Mouse (Mus musculus) naive thymus-derived CD4-positive, alpha-beta T cell, adult 2 months (primary cell): ENCODE measurements around the gene Fam69a.
"Not testable (repeated sequence)": the region's sequence is repeated elsewhere in the genome, so short reads cannot be mapped to it uniquely, and the experiment has no call there.

Experiments
- DNase-seq: peaks from one replicate; pipeline ENCODE4 v3.0.0-alpha.2; 2011; ENCODE audit warnings: low read depth

Fam69a gene

DNA sequence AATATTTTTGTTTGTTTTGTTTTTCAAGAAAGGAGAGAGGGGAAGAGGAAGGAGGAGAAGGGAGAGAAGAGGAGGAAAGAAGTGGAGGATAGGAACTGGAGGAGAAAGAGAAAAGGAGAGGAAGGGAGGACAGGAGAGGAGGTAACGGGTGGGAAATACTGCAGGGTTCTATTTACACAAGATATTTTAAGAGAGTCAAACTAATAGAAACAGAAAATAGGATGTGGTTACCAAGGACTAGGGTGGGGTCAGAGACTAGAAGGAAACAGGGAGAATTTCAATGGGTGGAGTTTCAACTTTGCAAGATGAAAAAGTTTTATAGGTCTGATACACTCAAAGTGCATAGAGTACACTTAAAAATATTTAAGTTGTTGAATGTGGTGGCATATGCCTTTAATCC lies 7.0 kb downstream of the Fam69a start:
- DNase-seq: no peak

DNA sequence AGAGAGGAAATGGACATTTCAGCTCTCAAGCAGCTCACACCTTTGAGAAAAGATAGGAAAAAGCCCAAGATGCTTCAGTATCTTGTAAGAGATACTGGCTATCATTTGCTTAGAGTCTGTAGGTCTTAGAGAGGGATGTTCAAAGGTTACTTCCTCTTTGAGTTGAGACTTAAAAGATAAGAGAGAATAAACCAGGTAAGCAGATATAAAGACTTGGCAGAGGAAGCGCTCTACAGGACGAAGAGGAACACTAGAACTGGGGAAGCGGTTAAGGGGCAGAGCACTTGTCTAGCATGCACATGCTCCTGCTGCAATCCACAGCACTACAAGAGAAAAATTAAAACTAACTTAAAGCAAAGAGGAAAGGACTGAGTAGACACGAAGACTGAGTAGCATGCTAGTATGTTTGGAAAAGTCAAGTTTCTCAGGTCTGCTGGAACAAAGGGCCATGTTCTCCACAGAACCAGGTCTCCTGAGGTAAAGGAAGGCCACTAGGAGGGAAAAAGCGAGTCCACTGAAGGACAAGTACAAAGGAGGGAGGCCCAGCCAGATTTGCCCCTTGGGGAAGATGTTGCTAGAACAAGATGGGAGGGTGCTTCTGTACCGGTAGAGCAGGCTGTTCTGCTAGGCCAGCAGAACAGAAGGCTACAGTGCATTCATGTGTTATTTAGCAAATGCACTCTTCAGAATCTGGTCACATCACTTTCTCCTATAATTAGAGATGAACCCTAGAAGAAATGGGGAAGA lies 8.4 kb downstream of the Fam69a start:
- peak; percentile 77 for DNase-seq

DNA sequence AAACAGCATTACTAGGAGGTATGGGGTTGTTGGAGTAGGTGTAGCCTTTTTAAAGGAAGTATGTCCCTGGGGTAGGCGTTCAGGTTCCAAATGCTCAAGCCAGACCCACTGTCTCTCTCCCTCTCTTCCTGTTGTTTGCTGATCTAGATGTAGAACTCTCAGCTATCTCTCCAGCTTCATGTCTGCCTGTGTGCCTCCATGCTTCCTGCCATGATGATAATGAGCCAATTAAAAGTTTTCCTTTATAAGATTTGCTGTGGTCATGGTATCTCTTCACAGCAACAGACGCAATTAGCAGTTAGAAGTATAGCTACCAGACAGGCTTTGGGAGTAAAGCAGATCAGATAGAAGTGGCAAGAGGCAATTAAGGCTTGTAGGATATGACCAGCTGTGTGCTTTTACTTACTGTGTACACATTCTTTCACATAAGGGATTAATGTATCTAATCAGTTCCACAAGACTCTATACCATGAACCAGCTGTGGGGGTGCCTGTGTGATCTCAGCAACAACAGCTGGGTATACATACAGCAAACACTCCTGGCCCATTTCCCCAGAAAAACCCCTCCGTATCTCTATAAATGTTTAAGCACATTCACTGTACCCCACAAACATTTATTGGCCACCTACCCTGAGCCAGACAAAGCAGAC lies 9.1 kb downstream of the Fam69a start:
- peak; percentile 52 for DNase-seq

DNA sequence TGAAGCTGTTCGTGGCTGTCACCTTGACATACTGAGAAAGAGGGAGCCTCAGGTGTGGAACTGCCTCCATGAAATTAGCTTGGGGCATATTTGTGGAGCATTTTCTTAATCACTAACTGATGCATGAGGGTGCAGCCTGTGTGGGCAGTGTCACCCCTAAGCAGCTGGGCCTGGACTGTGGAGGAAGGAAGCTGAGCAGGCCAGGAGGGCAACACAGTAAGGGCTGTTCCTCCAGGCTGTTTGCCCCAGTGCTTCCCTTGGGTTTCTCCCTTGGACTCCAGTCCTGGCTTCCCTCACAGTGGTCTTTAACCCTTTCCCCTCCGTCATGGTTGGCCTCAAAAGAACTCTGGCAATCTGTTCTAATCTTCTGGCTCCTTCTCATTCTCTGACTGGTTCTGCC lies 13.6 kb downstream of the Fam69a start:
- DNase-seq: no peak

DNA sequence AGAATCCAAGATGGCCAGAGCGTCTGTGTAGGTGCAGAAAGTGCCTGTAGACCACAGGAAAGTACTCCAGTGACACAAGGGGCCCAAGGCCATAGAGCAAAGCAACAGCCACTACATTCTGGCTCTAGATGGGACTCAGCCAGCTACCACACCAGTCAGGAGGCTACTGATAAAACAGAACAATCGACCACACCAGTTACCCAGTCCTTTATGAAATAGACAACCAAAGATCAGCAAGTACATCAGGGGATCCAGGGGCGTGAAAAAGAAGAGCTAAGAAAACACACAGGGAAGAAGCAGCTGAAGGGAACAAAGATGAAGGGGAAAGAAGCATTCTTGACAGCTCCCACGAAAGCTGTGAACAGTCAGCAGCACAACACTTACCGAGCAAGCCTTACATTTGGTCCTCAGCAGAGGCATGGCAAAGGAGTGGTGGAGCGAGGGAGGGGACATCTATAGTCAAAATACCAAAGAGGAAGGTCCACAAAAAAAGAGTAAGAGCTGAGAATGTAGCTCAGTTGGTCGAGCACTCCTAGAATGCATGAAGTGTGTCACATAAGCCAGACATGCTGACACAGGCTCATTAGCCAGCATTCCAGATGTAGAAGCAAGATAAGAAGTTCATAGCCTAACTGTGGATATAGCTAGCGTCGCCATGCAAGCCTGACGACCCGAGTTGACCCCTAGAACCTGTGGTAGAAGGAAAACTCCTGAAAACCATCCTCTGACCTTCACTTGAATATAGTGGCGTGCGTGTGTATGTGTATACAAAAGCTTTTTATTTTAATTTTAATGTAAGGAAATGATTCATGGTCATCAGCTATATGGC lies 14.2 kb downstream of the Fam69a start:
- DNase-seq: no peak

DNA sequence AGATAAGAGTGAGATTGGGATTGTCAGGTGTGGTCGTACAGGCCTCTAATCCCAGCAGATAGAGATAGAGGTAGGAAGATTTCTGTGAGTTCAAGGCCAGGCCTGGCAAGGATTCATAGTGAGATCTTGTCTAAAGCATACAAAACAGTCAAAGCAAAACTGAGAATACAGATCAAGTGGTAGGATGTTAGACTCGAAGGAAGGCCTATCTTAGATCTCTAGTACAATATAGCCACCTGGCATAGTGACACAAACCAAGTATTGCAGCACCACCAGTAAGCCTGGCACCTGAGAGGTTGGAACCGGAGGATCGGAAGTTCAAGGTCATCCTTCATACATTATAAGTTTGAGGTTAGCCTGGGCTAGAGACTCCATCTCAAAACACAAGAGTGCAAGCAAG lies 15.8 kb downstream of the Fam69a start:
- peak; percentile 13 for DNase-seq

DNA sequence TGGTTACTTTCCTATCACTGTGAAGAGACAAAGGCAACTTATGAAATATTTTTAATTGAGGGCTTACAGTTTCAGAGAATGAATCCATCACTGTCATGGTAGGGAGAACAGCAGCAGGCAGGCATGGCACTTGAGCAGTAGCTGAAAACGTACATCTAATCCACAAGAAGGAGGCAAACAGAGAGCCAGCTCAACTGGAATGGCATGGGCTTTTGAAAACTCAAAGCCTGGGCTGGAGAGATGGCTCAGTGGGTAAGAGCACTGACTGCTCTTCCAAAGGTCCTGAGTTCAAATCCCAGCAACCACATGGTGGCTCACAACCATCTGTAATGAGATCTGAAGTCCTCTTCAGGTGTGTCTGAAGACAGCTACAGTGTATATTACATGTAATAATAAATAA lies 17.1 kb downstream of the Fam69a start:
- DNase-seq: not testable (repeated sequence)

DNA sequence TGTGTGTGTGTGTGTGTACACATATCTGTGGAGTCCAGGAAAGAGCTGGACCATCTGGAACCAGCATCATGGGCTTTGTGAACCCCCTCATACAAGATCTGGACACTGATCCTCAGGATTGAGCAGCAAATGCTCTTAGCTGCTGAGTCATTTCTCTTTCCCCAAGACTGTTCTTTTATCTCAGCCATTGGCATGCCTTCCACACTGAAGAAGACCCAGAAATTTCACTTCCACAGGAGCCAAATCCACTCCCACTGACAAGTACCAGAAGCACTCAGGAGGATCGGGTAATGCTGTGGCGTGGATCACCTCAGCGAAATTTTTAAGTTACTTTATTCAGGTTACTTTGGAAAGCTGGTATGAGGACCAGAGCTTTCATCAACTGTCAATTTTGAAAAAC lies 18.8 kb downstream of the Fam69a start:
- no peak for DNase-seq

DNA sequence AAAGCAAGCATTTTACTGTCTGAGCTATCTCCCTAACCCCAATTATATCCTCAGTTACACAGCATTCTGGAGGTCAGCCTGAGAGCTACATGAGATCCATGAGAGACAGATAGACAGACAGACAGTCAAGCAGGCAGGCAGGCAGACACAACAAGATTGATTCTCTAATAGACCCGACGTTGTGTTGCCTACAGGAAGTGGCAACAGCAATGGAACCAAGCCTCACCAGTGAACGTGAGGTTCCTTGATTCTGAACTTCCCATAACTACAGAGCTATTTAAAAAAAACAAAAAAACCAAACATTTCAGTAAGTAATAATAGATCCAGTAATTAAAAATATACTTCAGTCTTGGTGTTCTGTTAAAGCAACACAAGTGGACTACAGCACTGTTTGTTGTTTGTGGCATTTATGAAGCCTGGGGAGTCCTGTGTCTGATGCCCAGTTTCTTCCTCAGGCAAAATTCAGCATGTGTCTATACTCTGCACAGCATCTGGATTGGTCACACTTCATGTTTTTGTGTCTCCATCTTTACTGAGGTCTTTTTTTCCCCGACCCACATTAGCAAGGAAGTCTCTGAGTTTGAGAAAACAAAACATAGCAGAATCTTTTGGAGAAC lies 19.9 kb downstream of the Fam69a start:
- DNase-seq: peak; percentile 63

DNA sequence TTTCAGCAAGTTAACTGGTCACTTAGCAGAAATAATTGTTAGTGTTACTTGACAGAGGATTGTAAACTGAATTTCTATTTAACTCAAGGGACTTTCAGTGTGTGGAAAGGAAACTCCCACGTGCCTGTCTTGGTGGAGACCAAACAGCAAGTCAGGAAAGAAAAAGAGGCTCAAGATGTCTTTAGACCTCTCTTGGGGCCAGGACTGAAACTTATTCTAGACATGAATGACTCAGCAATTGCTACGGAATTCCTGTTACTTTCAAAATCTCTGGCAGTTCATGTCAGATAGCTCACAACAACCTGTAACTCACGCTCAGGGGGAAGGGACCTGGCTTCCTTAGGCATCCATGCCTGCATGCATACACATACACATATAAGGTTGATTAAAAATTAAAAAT lies 20.7 kb downstream of the Fam69a start:
- DNase-seq: no peak

DNA sequence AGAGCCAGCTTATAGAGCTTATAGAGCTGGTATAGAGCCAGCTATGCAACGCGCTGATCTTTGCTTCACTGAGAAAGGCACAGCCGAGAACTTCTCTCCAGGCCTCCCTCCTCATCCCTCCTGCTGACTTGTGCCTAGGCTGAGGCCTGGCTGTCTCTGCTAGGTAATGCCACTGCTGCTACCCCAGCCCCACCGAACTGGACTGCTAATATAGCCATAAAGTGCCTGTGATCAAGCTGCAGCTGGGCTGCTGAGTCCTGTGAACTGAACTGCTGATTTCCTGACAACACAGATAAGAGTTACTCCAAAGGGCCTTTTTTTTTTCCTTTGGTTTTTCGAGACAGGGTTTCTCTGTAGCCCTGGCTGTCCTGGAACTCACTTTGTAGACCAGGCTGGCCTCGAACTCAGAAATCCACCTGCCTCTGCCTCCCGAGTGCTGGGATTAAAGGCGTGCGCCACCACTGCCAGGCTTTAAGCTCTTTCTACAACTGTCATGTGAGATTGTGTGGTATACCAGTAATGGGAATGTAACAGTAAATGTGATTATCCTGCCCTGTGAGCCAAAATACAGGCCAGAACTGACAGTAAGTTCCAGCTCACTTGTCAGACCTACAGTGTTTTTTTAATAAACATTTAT lies 21.4 kb downstream of the Fam69a start:
- DNase-seq: no peak

DNA sequence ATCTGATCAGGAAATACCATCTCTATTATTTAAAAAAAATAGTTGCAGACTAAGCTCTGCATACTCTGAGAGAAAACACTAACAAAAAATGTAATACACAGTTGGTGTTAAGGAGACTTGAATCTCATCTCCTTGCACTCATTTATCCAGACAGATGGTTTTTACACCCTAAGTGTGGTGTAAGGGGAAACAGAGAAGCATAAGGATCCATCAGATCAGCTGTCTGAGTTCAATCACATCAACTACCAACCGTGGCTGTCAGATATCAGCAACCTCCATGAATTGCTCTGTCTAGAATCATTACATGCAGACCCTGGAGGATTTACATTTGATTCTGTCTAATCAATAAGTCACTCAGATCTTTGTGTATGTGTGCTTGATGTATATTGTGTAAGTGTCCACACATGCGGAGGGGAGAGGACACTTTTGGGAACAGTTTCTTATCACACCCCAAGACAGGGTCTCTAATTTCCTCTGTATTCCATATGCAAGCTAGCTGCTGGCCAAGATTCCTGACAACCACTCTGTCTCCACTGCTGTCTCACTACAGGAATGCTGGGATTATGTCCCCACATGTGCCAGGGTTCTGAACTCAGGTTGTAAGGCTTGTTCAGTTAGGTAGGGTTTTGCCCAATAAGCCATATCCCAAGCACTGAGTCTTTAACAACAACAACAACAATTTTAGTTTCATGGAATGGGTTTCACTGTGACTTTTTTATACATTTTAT lies 22.7 kb downstream of the Fam69a start:
- DNase-seq: no peak

DNA sequence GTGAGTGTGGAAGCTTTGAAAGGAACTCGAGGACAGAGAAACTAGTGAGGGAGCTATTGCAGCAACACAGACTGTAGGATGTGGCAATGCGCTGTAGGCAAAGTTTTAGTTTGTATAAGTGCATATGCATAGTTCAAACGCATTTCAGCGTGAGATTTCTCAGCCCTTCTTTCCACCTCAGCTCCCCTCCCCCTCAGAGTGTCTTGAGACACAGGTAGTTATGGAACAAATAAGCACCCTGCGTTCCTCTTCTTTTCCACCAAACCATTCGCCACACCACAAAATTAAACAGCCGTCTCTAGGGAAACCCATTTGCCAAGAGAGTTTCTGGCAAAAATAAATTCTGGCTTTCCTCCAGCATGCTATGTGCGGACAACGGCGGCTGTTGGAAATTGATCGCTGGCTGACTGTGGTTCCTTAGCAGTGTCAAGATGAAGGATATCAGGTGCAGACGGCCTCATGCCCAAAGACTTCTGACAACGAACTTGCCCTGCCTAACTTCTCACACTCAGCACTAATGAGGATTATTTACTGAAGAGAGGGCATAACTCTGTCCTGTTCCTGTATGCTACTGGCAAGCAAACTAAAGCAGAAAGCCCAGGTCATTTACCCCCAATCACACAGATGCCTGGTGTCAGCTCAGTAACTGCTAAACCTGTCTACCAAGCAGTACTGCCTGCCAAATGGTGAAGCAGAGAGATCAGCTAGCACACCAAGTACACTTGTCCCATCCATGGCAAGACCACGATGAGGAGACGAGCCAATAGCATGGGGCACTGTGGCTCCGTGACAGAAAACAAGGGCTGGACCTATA lies 25.2 kb downstream of the Fam69a start:
- DNase-seq: peak; percentile 81

DNA sequence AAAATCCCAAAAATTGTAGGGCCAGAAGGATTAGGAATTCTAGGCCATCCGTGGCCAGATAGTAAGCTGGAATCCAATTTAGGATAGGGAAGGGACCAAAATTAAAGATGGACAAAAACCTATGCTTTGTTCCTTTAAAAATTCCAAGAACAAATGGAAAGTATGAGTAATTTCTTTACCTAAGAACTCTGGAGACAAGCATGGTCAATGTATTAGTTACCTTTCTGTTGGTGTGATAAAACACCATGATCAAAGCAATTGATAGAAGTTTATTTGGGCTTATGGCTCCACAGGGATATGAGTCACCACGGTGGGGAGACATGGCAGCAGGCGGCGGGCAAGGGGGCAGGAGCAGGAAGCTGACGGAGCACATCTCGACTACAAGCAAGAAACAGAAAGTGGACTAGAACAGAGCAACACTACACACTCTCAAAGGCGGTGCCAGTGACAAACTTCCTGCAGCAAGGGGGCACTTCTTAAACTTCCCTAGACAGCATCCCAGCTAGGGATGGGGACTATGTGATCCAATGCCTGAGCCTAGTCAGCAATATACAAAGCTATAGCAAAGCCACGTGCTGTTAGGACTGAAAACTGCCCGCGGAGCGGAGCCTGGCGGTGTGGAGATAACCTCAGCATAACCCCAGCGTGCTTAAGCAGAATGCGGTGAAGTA lies 26.2 kb downstream of the Fam69a start:
- peak; percentile 80 for DNase-seq

DNA sequence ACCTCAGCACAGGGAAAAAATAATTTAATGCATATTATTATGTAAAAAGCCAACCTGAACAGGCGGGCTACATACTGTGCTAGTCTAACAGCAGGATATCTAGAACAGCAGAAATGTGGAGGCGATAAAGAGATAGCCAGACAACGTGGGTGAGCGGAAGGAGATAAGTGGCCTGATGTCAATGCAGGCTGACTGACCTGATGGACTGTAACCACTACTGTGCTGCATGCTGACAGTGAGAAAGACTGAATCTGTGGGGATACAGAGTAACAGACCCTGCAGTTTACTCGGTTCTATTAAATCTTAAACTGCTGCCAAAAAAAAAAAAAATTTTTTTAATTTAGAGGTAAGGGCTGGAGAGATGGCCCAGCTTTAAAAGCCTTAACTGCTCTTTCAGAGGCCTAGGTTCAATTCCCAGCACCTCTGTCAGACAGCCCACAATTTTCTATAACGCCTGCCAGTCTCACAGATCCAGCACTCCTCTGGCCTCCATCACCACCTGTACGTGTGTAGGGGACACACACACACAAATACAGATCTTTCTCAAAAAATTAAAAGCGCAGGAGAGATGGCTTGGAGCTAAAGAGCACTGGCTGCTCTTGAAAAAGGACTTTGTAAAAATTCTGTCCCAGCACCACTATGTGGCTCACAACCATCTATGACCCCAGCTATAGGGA lies 27.1 kb downstream of the Fam69a start:
- DNase-seq: no peak

DNA sequence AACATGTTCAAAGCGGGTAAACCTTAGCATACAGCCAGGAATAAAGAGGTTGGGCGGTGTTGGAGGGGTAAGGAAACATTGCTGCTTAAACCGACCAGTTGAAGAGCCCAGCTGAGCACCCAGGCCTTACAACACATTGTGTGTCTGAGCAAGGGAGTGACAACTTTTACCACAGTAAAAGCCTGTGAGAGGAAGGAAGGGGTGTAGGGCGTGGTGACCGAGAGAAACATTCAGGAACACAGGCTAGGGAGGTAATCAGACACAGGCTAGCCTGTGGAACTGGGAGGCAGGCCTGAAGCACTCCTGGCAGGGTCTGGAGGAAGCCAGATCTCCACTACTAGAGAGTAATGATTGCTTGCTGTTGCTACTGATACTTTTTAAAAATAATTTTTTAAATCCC lies 36.2 kb downstream of the Fam69a start:
- peak; percentile 57 for DNase-seq

DNA sequence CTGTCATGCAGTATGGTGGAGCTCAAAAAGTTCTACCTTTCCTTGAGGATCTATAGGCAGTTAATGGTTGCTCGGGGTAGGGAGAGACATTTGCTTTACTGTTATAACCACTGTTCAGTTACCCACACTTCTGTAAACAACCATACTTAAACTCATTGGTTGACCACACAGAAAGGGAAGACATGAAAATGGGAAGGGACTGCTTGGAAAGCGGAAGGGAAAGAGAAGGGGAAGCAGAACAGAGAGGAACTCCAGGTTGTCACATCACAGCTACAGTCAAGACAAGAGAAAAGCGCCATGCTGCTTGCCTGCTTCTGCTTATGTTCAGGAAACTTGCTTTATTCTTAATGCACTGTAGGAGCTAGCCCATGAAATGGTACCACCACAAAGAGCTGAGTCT lies 37.3 kb downstream of the Fam69a start:
- peak; percentile 48 for DNase-seq

DNA sequence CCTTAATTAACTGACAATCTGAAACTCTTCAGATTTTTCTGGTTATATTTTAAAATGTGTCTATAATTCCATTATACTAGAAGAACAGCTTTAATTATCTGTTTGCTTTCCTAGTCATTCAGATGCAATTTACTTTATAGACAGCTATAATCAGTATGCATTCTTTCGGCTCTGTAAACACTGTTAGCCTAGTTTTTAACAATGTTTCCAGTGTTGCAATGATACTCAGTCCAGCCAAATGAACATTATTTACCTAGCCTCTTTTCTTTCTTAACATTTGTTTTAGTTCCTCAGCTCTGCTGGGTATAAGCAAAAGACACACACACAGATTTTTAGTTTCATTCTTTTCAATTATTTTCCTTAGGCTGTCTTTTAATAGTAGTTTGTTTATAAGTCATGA lies 38.0 kb downstream of the Fam69a start:
- no peak for DNase-seq

DNA sequence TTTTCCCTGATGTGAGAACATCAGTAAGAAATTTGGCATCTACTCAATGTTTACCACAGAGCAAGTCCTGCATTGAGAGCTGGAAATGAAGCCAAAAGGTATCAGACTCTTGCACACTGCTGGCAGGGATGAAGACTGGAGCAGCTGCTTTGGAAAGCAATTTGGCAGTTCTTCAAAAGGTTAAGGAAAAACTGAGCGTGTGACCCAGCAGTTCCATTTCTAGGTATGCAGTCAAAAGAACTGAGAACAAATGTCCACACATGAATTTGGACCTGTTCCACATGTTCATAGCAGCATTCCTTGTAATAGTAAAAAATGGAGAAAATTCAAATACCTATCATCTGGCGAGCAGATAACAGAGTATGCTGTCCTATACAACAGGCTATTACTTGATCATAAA lies 39.3 kb downstream of the Fam69a start:
- DNase-seq: no peak
